Mouse (Mus musculus): Measurements from ENCODE around the gene Abhd10. TPM values are rescaled to one million over a fixed set of nuclear protein-coding genes. Genes with fewer than 3 reads are reported as not detected.

The Abhd10 gene
- polyA plus RNA-seq, 1 experiment from 2014 or later = 17.3 TPM

GRCm38 (mm10) chr16:45736724-45737123, 6.0 kb downstream of the Abhd10 start:
- DNase-seq (ENCODE audit: low read depth, low spot score) = no peak
- POLR2A ChIA-PET = no interaction called here
- in situ Hi-C loops (cut with MboI; ENCODE audit: low pct_unique_long_range_greater_than_20kb) = no loop called here
- H3K27me3 ChIP-seq = no peaks in the 10 kb centered on the region
- no peak for TF ChIP-seq CTCF (IDR thresholded peaks at IDR 0.05)
- CTCF ChIA-PET = interaction anchor here (1.1 kb wide), 1 partner anchor 35 kb away, joined by 3 read pairs; no protein-coding TSS in a partner anchor
- ATAC-seq = no peak

- no peak for DNase-seq (ENCODE audit: low read depth, low spot score)
- TF ChIP-seq CTCF (IDR thresholded peaks at IDR 0.05) = no peak
- POLR2A ChIA-PET = no interaction called here
- CTCF ChIA-PET = interaction anchor here (0.9 to 1.3 kb wide), 2 partner anchors 9 to 25 kb away, joined by 3 read pairs; no protein-coding TSS in a partner anchor
- ATAC-seq = no peak
- in situ Hi-C loops (cut with MboI; ENCODE audit: low pct_unique_long_range_greater_than_20kb) = no loop called here
- no peaks in the 10 kb centered on the region for H3K27me3 ChIP-seq
Observed at GRCm38 (mm10) chr16:45729163-45729562, 13.6 kb downstream of the Abhd10 start.

GRCm38 (mm10) chr16:45724742-45725102, 18.0 kb downstream of the Abhd10 start:
- in situ Hi-C loops (cut with MboI; ENCODE audit: low pct_unique_long_range_greater_than_20kb) = no loop called here
- POLR2A ChIA-PET = no interaction called here
- CTCF ChIA-PET = no interaction called here

GRCm38 (mm10) chr16:45724061-45724741, 18.6 kb downstream of the Abhd10 start, which contains the start of gene Tagln3:
Gene Tagln3 (minus strand): TSS chr16:45724608.
- in situ Hi-C loops (cut with MboI; ENCODE audit: low pct_unique_long_range_greater_than_20kb) = no loop called here
- ChIA-PET CTCF (no interaction called here), POLR2A (no interaction called here)
- no peak for ATAC-seq
- DNase-seq (ENCODE audit: low read depth, low spot score) = no peak
- H3K27me3 ChIP-seq = no peaks in the 10 kb centered on the region
- no peak for TF ChIP-seq CTCF (IDR thresholded peaks at IDR 0.05)

More at GRCm38 (mm10) chr16:45724742-45725102, 18.0 kb downstream of the Abhd10 start:
- ATAC-seq = no peak
- no peak for DNase-seq (ENCODE audit: low read depth, low spot score)
- H3K27me3 ChIP-seq = no peaks in the 10 kb centered on the region
- TF ChIP-seq CTCF (IDR thresholded peaks at IDR 0.05) = no peak

- no peak for DNase-seq (ENCODE audit: low read depth, low spot score)
- in situ Hi-C loops (cut with MboI; ENCODE audit: low pct_unique_long_range_greater_than_20kb) = no loop called here
- CTCF ChIA-PET = no interaction called here
- POLR2A ChIA-PET = no interaction called here
- no peaks in the 10 kb centered on the region for H3K27me3 ChIP-seq
- no peak for TF ChIP-seq CTCF (IDR thresholded peaks at IDR 0.05)
- no peak for ATAC-seq
Observed at GRCm38 (mm10) chr16:45723172-45723901, 19.4 kb downstream of the Abhd10 start.

- in situ Hi-C loops (cut with MboI; ENCODE audit: low pct_unique_long_range_greater_than_20kb) = no loop called here
- ATAC-seq (no peak), DNase-seq (ENCODE audit: low read depth, low spot score) (no peak)
- TF ChIP-seq CTCF (IDR thresholded peaks at IDR 0.05) = no peak
- POLR2A ChIA-PET = no interaction called here
- CTCF ChIA-PET = interaction anchor here (0.7 kb wide), 1 partner anchor 10 kb away, joined by 3 read pairs; no protein-coding TSS in a partner anchor
- H3K27me3 ChIP-seq = no peaks in the 10 kb centered on the region
Observed at GRCm38 (mm10) chr16:45722460-45722951, 20.2 kb downstream of the Abhd10 start.

GRCm38 (mm10) chr16:45720022-45720630, 22.6 kb downstream of the Abhd10 start:
- no peak for TF ChIP-seq CTCF (IDR thresholded peaks at IDR 0.05)
- ChIA-PET POLR2A (no interaction called here), CTCF (interaction anchor here (1.1 to 1.2 kb wide), 2 partner anchors 13 to 254 kb away, joined by 3 read pairs; no protein-coding TSS in a partner anchor)
- in situ Hi-C loops (cut with MboI; ENCODE audit: low pct_unique_long_range_greater_than_20kb) = no loop called here
- no peaks in the 10 kb centered on the region for H3K27me3 ChIP-seq
- ATAC-seq (no peak), DNase-seq (ENCODE audit: low read depth, low spot score) (no peak)

- no peak for ATAC-seq
Observed at GRCm38 (mm10) chr16:45718296-45718695, 24.5 kb downstream of the Abhd10 start.

GRCm38 (mm10) chr16:45714489-45715150, 28.1 kb downstream of the Abhd10 start:
- DNase-seq (ENCODE audit: low read depth, low spot score) = no peak
- no peaks in the 10 kb centered on the region for H3K27me3 ChIP-seq
- POLR2A ChIA-PET = no interaction called here
- in situ Hi-C loops (cut with MboI; ENCODE audit: low pct_unique_long_range_greater_than_20kb) = loop anchor here (10.0 kb wide), 1 partner anchor 390 kb away; no protein-coding TSS in a partner anchor
- ATAC-seq = no peak
- no peak for TF ChIP-seq CTCF (IDR thresholded peaks at IDR 0.05)
- CTCF ChIA-PET = interaction anchor here (1.2 to 1.5 kb wide), 3 partner anchors 15 to 30 kb away, joined by 3 to 6 read pairs (median 4); partner anchors contain the start of gene Abhd10

More at GRCm38 (mm10) chr16:45718296-45718695, 24.5 kb downstream of the Abhd10 start:
- TF ChIP-seq CTCF (IDR thresholded peaks at IDR 0.05) = no peak
- H3K27me3 ChIP-seq = no peaks in the 10 kb centered on the region
- CTCF ChIA-PET = no interaction called here
- POLR2A ChIA-PET = no interaction called here
- DNase-seq (ENCODE audit: low read depth, low spot score) = no peak
- in situ Hi-C loops (cut with MboI; ENCODE audit: low pct_unique_long_range_greater_than_20kb) = loop anchor here (10.0 kb wide), 1 partner anchor 387 kb away; no protein-coding TSS in a partner anchor

GRCm38 (mm10) chr16:45713878-45714277, 28.9 kb downstream of the Abhd10 start:
- in situ Hi-C loops (cut with MboI; ENCODE audit: low pct_unique_long_range_greater_than_20kb) = loop anchor here (10.0 kb wide), 1 partner anchor 391 kb away; no protein-coding TSS in a partner anchor
- ChIA-PET CTCF (no interaction called here), POLR2A (no interaction called here)
- no peak for DNase-seq (ENCODE audit: low read depth, low spot score)
- TF ChIP-seq CTCF (IDR thresholded peaks at IDR 0.05) = no peak
- H3K27me3 ChIP-seq = no peaks in the 10 kb centered on the region
- ATAC-seq = no peak

All from Patski (cell line).